Mouse (Mus musculus) regulatory T cell (primary cell): Measurements from ENCODE around the gene Nptx1.

Experiments
- in situ Hi-C: fragments of 300-600 bp; cut with MboI, MseI; formaldehyde crosslinking; loops from one replicate; pipeline ENCODE4 v1.15.1; 2025; ENCODE audit warnings: high pct_unique_total_duplicates

The Nptx1 gene

DNA sequence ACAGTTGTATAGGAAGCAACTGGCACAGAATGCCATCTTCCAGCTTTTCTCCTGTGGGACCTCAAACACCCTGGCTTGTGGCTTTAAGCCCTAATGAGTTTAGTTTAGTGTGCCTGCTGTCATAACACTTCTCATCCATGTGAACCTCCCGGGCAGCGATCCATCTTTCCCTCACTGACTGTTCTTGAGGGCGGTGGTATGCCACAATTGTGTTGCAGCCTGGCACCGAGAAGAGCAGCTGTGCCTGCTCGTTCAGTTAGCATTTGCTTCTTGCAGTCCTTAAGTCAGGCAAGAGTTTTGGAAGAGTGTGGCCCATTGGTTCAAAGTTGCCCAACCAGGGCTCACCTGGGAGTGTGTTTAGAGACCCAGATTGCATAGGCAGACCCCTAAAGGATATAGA, 51.4 kb downstream of the Nptx1 start:
- in situ Hi-C loops: no loop called here

DNA sequence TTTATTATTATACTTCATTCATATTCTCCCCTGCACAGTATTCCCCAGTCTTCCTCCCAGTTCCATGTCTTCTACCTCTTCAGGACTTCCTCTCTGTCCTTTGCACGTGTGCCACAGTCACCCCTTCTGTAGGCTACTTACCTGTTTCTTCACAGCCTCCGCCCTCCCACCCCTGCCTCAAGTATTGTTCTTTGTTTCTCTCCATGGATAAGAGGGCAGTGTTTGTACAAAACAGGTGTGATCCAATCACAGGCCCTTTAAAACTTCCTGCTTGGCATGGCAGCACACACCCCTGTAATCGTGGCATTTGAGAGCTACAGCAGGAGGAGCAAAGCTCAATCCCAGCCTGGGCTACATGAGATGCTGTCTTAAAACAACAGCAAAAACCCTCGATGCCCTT, 54.0 kb downstream of the Nptx1 start:
- in situ Hi-C loops: no loop called here

GRCm38 (mm10) chr11:119492830-119493229, 54.7 kb downstream of the Nptx1 start:
- in situ Hi-C loops: no loop called here

DNA sequence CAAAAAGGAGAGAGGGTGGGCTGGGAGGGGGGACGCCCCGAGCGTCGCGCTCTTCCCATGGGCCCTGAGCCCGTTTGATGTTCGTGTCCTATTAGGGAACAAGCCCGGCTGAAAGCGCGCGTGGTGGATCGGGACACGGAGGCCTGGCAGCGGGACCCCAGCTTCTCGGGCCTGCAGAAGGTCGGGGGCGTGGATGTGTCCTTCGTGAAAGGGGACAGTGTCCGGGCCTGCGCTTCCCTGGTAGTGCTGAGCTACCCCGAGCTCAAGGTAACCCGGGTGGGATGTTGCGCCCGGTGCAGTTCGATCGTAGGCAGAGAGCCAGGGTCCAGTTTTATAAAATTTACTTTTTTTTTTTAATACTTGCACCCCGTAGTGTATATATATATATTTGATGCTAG, 55.9 kb downstream of the Nptx1 start:
- in situ Hi-C loops: no loop called here

DNA sequence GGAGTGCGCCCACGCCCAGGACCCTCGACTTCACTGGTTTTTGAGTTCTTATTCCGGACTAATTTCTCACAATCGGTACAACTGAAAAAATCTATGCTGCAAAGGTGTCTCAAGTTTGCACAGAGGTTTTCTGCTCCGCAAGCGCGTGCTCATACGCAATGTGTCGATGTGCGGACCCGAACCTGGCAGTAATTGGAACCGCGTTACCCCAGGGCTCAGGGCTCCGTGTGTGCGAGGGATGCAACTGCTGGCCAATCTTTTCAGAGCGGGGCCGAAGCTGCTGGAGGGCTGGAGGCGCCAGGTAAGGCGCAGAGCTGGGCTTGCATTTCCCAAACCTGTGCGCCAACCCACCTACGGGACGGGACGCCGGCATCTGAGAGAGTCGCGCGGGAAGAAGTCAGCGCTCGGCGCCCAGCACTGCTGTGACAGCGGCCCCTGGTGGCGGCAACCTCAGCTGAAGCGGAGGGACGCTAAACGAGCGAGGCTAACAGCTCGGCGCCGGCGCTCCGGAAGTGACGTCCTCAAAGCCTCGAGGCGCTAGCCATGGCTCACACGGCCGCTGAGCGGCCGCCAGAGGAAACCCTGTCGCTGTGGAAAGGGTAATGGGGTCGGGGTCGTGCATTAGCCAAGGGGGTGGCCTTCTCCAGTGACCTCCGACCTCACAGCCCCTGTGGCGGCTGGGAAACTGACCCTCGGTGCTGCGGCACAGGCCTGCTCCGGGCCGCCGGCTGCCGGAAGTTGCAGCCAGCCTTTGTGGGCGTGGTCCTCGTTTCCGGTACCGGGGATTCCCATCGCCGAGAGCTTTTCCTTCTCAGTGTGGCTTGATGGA, 56.5 kb downstream of the Nptx1 start, which contains the start of gene Endov:
Gene Endov (plus strand): TSS at position 487 of the 829 bp plus-strand sequence.
- in situ Hi-C loops: no loop called here
